Mouse (Mus musculus): Measurements from ENCODE around the gene Cebpg.

- no peak for TF ChIP-seq CTCF (IDR thresholded peaks at IDR 0.05; ENCODE audit: low read depth)
- TF ChIP-seq EP300 (IDR thresholded peaks at IDR 0.05; ENCODE audit: low read depth): no peak
Measured at GRCm38 (mm10) chr7:35041286-35042208, 14.8 kb downstream of the Cebpg start.

Data from liver, embryonic 14.5 days (tissue).